Mouse (Mus musculus) liver, postnatal 0 days (tissue): Measurements from ENCODE around the gene Rabgap1l.
A peak's percentile ranks its signal among the peaks of the same experiment; 100 is the strongest.

ENCODE experiments used
- CTCF ChIP-seq: sonication (generic); IDR thresholded peaks from 2 replicates; pipeline ENCODE4 v1.5.1; 2016; ENCODE audit warnings: antibody characterized with exemption, low read depth
- EP300 ChIP-seq: IDR thresholded peaks from 2 replicates; pipeline ENCODE4 v1.6.1; 2016; ENCODE audit warnings: antibody characterized with exemption, low read depth, mild to moderate bottlenecking

DNA sequence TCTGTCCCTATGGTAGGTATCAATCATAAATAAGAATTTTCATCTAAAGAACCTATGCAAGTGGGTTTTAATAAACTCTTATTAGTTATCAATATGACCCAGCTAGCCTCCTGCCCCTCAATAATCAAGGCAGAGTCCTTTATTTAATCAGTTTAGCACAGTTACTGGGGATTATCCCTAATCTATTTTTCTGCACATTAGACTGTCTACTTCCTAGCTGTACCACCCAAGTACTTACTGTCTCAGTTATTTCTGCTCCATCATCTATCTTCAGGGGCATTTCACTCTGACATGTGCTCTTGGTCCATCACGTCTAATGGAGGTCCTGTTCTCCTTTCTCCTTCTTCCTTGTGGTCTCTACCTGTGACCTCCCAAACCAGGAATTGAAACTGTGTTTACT is 494.1 kb downstream of the Rabgap1l start:
- TF ChIP-seq EP300 (peak; percentile 67), CTCF (no peak)
